Mouse (Mus musculus) midbrain, embryonic 12.5 days (tissue): Measurements from ENCODE around the gene Thsd7b. TPM values are rescaled to one million over a fixed set of nuclear protein-coding genes. Genes with fewer than 3 reads are reported as not detected.

Experiments used
- ATAC-seq: fragments of 200-750 bp; cut with Nextera tagmentation; 2 replicates; pipeline ENCODE4 v1.8.0; 2017; ENCODE audit warnings: low read depth, moderate TSS enrichment, moderate library complexity; ENCODE audit not compliant: low FRiP score
- H3K27ac ChIP-seq: fragments of 300-500 bp; sonication (generic); replicated peaks from 2 replicates; pipeline ENCODE4 v1.5.1; 2016; ENCODE audit warnings: mild to moderate bottlenecking
- H3K27me3 ChIP-seq: fragments of 300-500 bp; sonication (generic); 2 replicates; pipeline ENCODE4 v1.6.1; 2016; ENCODE audit warnings: mild to moderate bottlenecking
- H3K36me3 ChIP-seq: fragments of 300-500 bp; sonication (generic); 2 replicates; pipeline ENCODE4 v1.6.1; 2016
- H3K4me1 ChIP-seq: fragments of 300-500 bp; sonication (generic); 2 replicates; pipeline ENCODE4 v1.6.1; 2016
- H3K4me2 ChIP-seq: fragments of 300-500 bp; sonication (generic); replicated peaks from 2 replicates; pipeline ENCODE4 v1.6.1; 2016; ENCODE audit warnings: mild to moderate bottlenecking, moderate library complexity
- H3K4me3 ChIP-seq: fragments of 300-500 bp; sonication (generic); 2 replicates; pipeline ENCODE4 v1.5.1; 2016; ENCODE audit warnings: mild to moderate bottlenecking
- H3K9ac ChIP-seq: fragments of 300-500 bp; sonication (generic); replicated peaks from 2 replicates; pipeline ENCODE4 v1.6.1; 2016; ENCODE audit warnings: mild to moderate bottlenecking, moderate library complexity
- H3K9me3 ChIP-seq: fragments of 300-500 bp; sonication (generic); 2 replicates; pipeline ENCODE4 v1.6.1; 2016; ENCODE audit warnings: mild to moderate bottlenecking
- WGBS: fragments of 180-500 bp; shearing (Covaris S2); methylation state at CpG from one replicate; pipeline ENCODE4 v1.1.7; 2016; 5-methylcytosine and 5-hydroxymethylcytosine counted together
- polyA plus RNA-seq: library from polyadenylated mRNA; unstranded; fragments of >200 nt; fragmentation: Nextera tagmentation; extraction: Ambion mirVana; gene quantifications from 2 replicates; pipeline ENCODE4 v1.2.1, GENCODE M21; 2016

The Thsd7b gene
- polyA plus RNA-seq, 1 experiment from 2014 or later = 9.6 TPM

GRCm38 (mm10) chr1:129538508-129538907, 265.4 kb downstream of the Thsd7b start:
- Histone ChIP-seq H3K4me2 (no peak overlapping the region), H3K4me3 (no peak overlapping the region), H3K27ac (no peak overlapping the region), H3K27me3 (no peaks in the 10 kb centered on the region), H3K4me1 (no peaks in the 10 kb centered on the region), H3K36me3 (no peaks in the 10 kb centered on the region), H3K9ac (no peak overlapping the region), H3K9me3 (no peaks in the 10 kb centered on the region)
- WGBS = 85% methylated on average over 2 of the region's 2 CpGs
- ATAC-seq = no peak

DNA sequence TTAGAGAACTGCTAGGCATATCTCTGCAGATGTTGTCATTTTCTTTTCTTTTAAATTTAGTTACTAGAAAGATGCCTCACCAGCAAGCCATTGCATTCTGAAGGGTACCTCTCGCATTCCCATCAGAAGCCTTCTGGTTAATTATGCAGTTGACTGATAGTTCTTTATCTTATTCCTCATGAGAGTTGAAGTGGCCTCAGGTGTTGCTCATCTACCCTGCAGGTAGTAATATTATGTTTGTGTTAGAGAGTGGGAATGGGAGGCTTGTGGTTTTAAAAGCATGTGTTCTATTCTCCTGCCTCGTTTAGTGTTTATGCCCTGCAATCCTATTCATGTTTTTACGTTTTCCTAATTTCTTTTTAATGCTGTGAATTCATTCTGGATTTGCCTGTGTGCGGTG, 265.9 kb downstream of the Thsd7b start:
- no peak for ATAC-seq
- Histone ChIP-seq H3K9me3 (no peaks in the 10 kb centered on the region), H3K27me3 (no peaks in the 10 kb centered on the region), H3K4me2 (no peak overlapping the region), H3K36me3 (no peaks in the 10 kb centered on the region), H3K9ac (no peak overlapping the region), H3K27ac (no peak overlapping the region), H3K4me1 (no peaks in the 10 kb centered on the region), H3K4me3 (no peak overlapping the region)
- WGBS = 90% methylated on average over 4 of the region's 4 CpGs

DNA sequence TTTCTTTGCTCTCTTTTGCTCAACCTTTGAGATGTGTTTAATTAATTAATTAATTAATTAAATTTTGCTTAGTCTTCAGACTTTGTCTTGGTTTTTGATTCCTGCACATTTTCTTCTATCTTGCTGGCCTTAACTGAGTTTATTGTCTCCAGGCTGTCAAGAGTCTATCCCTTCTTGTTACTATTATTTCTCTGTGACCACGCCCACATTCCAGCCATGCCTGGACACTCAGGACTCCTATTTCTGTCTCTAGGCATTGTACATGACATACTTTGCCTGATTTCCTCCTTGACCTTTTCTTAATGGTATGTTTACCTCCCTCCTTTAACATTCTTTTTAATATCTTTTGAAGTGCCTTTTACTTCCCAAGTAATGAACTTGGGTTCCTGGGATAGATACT, 267.6 kb downstream of the Thsd7b start:
- no peaks in the 10 kb centered on the region for H3K9me3 ChIP-seq
- H3K27me3 ChIP-seq = no peaks in the 10 kb centered on the region
- no peak for ATAC-seq
- H3K4me3 ChIP-seq = no peak overlapping the region
- no peaks in the 10 kb centered on the region for H3K36me3 ChIP-seq
- H3K27ac ChIP-seq = no peak overlapping the region
- no peak overlapping the region for H3K4me2 ChIP-seq
- WGBS = 45% methylated on average over 1 of the region's 1 CpGs
- H3K4me1 ChIP-seq = no peaks in the 10 kb centered on the region
- H3K9ac ChIP-seq = no peak overlapping the region

- Histone ChIP-seq H3K9ac (no peak overlapping the region), H3K27ac (no peak overlapping the region), H3K27me3 (no peaks in the 10 kb centered on the region), H3K9me3 (no peaks in the 10 kb centered on the region), H3K36me3 (no peaks in the 10 kb centered on the region), H3K4me3 (no peak overlapping the region), H3K4me2 (no peak overlapping the region), H3K4me1 (no peaks in the 10 kb centered on the region)
- no peak for ATAC-seq
- 89% methylated on average over 3 of the region's 3 CpGs for WGBS
Measured at GRCm38 (mm10) chr1:129542563-129543146, 269.6 kb downstream of the Thsd7b start.

DNA sequence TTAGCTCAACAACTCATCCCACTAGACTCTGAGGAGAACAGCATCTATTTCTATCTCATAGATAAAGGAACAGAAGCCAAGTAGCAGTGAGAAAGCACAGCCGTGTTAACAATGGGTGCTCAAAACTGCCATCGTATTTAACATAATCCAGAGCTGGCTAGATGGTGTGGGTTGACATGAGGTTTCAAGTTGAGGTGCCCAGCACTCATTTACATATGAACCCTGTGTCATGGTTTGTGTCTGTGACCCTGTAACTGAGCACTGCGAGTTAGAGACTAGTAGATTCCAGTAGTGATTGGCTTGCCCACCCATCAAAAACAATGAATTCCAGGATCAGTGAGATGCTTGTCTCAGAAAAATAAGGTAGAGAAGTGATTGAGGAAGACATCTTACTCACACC, 270.1 kb downstream of the Thsd7b start:
- no peak overlapping the region for H3K4me3 ChIP-seq
- H3K36me3 ChIP-seq = no peaks in the 10 kb centered on the region
- no peak overlapping the region for H3K4me2 ChIP-seq
- no peak overlapping the region for H3K9ac ChIP-seq
- 71% methylated on average over 3 of the region's 3 CpGs for WGBS
- no peaks in the 10 kb centered on the region for H3K27me3 ChIP-seq
- no peak overlapping the region for H3K27ac ChIP-seq
- no peaks in the 10 kb centered on the region for H3K9me3 ChIP-seq
- no peak for ATAC-seq
- no peaks in the 10 kb centered on the region for H3K4me1 ChIP-seq

GRCm38 (mm10) chr1:129558054-129558453, 285.0 kb downstream of the Thsd7b start:
- no peak overlapping the region for H3K4me2 ChIP-seq
- H3K4me3 ChIP-seq = no peak overlapping the region
- 82% methylated on average over 4 of the region's 4 CpGs for WGBS
- no peak overlapping the region for H3K27ac ChIP-seq
- H3K27me3 ChIP-seq = no peaks in the 10 kb centered on the region
- no peak overlapping the region for H3K9ac ChIP-seq
- ATAC-seq = no peak
- H3K9me3 ChIP-seq = no peaks in the 10 kb centered on the region
- H3K4me1 ChIP-seq = no peaks in the 10 kb centered on the region
- H3K36me3 ChIP-seq = no peaks in the 10 kb centered on the region

DNA sequence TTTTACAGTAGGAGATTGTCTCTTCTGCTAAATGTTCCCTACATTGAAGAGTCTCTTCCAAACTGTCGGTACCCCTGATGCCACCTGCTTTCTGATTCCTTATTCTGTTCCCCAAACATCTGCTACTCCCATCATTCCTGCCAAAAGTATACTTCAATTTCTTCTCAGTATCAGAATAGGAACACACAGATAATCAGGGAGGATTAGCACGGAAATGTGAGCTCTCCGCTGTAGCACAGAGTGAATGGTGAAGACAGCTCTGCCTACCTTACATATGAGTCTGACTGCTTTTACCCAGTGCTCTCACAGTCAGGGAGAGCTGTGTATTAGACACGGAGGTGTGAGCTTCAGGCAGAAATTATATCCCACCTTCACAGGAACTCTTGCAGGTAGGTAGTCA, 286.0 kb downstream of the Thsd7b start:
- H3K9ac ChIP-seq = no peak overlapping the region
- no peaks in the 10 kb centered on the region for H3K27me3 ChIP-seq
- no peaks in the 10 kb centered on the region for H3K9me3 ChIP-seq
- no peak overlapping the region for H3K27ac ChIP-seq
- no peak overlapping the region for H3K4me2 ChIP-seq
- no peak overlapping the region for H3K4me3 ChIP-seq
- H3K36me3 ChIP-seq = no peaks in the 10 kb centered on the region
- WGBS = 86% methylated on average over 4 of the region's 4 CpGs
- no peak for ATAC-seq
- no peaks in the 10 kb centered on the region for H3K4me1 ChIP-seq

DNA sequence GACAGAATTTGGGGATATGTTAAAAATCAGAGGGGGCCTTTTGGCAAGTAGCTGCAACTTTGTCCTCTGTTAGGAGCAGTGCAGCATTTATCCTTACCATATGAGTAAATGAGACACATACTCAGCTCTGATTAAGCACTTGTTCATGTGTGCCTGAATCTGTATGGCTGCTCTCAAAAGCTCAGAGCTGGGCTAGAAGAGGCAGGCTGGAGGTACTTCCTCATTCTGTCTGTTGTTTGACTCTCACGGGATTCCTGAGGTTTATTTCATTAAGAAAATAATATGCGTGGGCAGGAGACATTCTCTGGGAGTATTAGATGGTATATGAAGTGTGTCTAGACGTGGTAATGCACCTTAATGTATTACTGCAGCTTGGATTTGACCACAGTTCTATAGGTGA, 286.7 kb downstream of the Thsd7b start:
- H3K9me3 ChIP-seq = no peaks in the 10 kb centered on the region
- H3K4me1 ChIP-seq = no peaks in the 10 kb centered on the region
- H3K4me2 ChIP-seq = no peak overlapping the region
- H3K9ac ChIP-seq = no peak overlapping the region
- no peak for ATAC-seq
- H3K27me3 ChIP-seq = no peaks in the 10 kb centered on the region
- H3K27ac ChIP-seq = no peak overlapping the region
- no peak overlapping the region for H3K4me3 ChIP-seq
- H3K36me3 ChIP-seq = no peaks in the 10 kb centered on the region
- 67% methylated on average over 3 of the region's 3 CpGs for WGBS

DNA sequence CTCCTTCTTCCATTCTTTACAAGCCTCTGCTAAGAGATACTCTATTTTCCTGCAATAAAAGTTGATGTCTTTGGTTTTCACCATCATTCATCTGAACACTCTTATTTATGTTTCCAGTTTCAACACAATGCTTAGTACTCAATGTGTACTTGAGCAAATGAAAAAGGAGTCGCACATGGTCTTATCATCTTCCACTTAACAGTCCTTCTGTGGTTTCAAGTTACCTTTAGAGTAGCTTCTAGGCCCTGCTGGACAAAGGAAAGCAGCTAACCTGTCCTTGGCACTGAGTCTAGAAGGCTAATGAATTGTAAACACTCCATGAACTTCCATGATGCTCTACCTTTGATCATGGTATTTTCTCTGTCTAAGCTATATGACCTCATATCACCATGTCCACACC, 289.6 kb downstream of the Thsd7b start:
- H3K36me3 ChIP-seq = no peaks in the 10 kb centered on the region
- H3K4me2 ChIP-seq = no peak overlapping the region
- WGBS = 87% methylated on average over 1 of the region's 1 CpGs
- H3K4me3 ChIP-seq = no peak overlapping the region
- H3K9ac ChIP-seq = no peak overlapping the region
- no peak for ATAC-seq
- H3K9me3 ChIP-seq = no peaks in the 10 kb centered on the region
- H3K27me3 ChIP-seq = no peaks in the 10 kb centered on the region
- H3K4me1 ChIP-seq = no peaks in the 10 kb centered on the region
- H3K27ac ChIP-seq = no peak overlapping the region

GRCm38 (mm10) chr1:129570522-129570921, 297.4 kb downstream of the Thsd7b start:
- Histone ChIP-seq H3K4me3 (no peak overlapping the region), H3K4me1 (no peaks in the 10 kb centered on the region), H3K9ac (no peak overlapping the region), H3K36me3 (no peaks in the 10 kb centered on the region), H3K9me3 (no peaks in the 10 kb centered on the region), H3K4me2 (no peak overlapping the region), H3K27ac (no peak overlapping the region), H3K27me3 (no peaks in the 10 kb centered on the region)
- no peak for ATAC-seq
- WGBS = 90% methylated on average over 3 of the region's 3 CpGs

- no peak overlapping the region for H3K4me2 ChIP-seq
- H3K36me3 ChIP-seq = no peaks in the 10 kb centered on the region
- H3K9ac ChIP-seq = no peak overlapping the region
- H3K27ac ChIP-seq = no peak overlapping the region
- ATAC-seq = no peak
- H3K9me3 ChIP-seq = no peaks in the 10 kb centered on the region
- no peaks in the 10 kb centered on the region for H3K27me3 ChIP-seq
- 88% methylated on average over 4 of the region's 4 CpGs for WGBS
- H3K4me3 ChIP-seq = no peak overlapping the region
- no peaks in the 10 kb centered on the region for H3K4me1 ChIP-seq
Measured at GRCm38 (mm10) chr1:129579955-129580354, 306.9 kb downstream of the Thsd7b start.

DNA sequence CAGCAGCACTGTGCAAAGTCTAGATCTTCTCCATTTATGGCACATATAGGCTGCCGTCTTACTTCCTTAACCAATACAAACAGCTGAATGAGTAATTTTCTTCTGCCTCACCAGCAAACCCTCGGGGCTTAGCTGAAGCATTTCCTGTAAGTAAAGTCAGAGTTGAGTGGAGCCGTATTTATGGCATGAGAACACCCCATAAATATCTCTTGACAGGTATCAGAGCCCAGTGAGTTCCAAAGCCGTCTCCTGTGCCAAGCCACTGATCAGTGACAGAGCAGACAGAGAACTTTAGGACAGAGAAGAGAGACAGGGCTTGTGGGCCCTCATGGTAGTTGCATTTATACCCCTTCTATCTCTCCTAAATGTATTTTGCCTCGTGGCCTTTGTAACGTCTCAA, 313.5 kb downstream of the Thsd7b start:
- Histone ChIP-seq H3K9me3 (no peaks in the 10 kb centered on the region), H3K4me3 (no peak overlapping the region), H3K36me3 (no peaks in the 10 kb centered on the region), H3K27me3 (no peaks in the 10 kb centered on the region), H3K4me2 (no peak overlapping the region), H3K27ac (no peak overlapping the region), H3K9ac (no peak overlapping the region), H3K4me1 (no peaks in the 10 kb centered on the region)
- ATAC-seq = no peak
- WGBS = 83% methylated on average over 6 of the region's 6 CpGs

DNA sequence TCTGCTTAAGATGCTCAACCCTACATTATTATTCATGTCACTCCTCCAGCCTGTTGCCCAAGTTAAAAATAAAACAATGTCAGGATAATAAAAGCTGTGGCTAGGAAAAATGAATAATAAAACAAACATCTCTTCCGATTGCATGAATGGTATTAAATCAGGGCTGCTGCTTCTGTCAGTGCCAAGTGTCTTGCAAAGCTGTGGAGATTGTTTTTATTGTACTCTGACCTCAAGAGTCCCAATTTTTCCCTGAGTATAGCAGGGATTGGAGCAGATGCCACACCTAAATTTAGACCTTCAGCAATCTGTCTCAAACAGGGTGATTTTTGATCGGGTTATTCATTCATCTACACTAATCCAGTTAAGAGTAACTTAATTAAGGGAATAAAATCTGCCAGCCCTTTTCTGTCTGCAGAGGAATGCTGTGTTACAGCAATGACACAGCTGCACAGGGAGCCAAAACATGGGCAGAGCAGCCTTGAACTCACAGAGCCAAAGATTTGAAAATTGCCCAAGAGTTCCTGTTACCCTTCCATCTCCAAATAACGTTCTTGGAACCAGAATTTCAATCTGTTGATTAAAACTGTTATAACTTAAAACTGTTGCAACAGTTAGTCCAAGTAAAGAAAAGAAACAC, 316.4 kb downstream of the Thsd7b start:
- Histone ChIP-seq H3K4me3 (no peak overlapping the region), H3K36me3 (no peaks in the 10 kb centered on the region), H3K4me2 (no peak overlapping the region), H3K4me1 (no peaks in the 10 kb centered on the region), H3K9ac (no peak overlapping the region), H3K27me3 (no peaks in the 10 kb centered on the region), H3K9me3 (no peaks in the 10 kb centered on the region), H3K27ac (no peak overlapping the region)
- WGBS = 71% methylated on average over 3 of the region's 3 CpGs
- ATAC-seq = no peak
